Mouse (Mus musculus) lung, postnatal 0 days (tissue): Measurements from ENCODE around the gene Fdx1l. TPM values are rescaled to one million over a fixed set of nuclear protein-coding genes. Genes with fewer than 3 reads are reported as not detected.

Experiments used
- ATAC-seq: fragments of 200-750 bp; cut with Nextera tagmentation; 2 replicates; pipeline ENCODE4 v1.8.0; 2017; ENCODE audit warnings: moderate library complexity
- DNase-seq: peaks from one replicate; pipeline ENCODE4 v3.0.0-alpha.2; 2016; ENCODE audit warnings: low spot score
- H3K27ac ChIP-seq: fragments of 300-500 bp; sonication (generic); 2 replicates; pipeline ENCODE4 v1.5.1; 2014; ENCODE audit warnings: antibody characterized with exemption, mild to moderate bottlenecking, low read length, mixed read lengths
- H3K27me3 ChIP-seq: fragments of 300-500 bp; sonication (generic); replicated peaks from 2 replicates; pipeline ENCODE4 v1.6.1; 2014; ENCODE audit warnings: low read length, mixed read lengths; ENCODE audit not compliant: insufficient read depth
- H3K36me3 ChIP-seq: fragments of 300-500 bp; sonication (generic); 2 replicates; pipeline ENCODE4 v1.6.1; 2014; ENCODE audit warnings: low read length, mixed read lengths; ENCODE audit not compliant: insufficient read depth
- H3K4me1 ChIP-seq: fragments of 300-500 bp; sonication (generic); 2 replicates; pipeline ENCODE4 v1.6.1; 2014; ENCODE audit warnings: antibody characterized with exemption, low read depth, low read length, mixed read lengths; ENCODE audit not compliant: insufficient read depth
- H3K4me2 ChIP-seq: fragments of 300-500 bp; sonication (generic); replicated peaks from 2 replicates; pipeline ENCODE4 v1.6.1; 2014; ENCODE audit warnings: low read depth, mild to moderate bottlenecking, low read length, moderate library complexity, mixed read lengths
- H3K4me3 ChIP-seq: fragments of 300-500 bp; sonication (generic); 2 replicates; pipeline ENCODE4 v1.5.1; 2014; ENCODE audit warnings: low read depth, low read length
- H3K9ac ChIP-seq: fragments of 300-500 bp; sonication (generic); replicated peaks from 2 replicates; pipeline ENCODE4 v1.6.1; 2014; ENCODE audit warnings: low read depth, mild to moderate bottlenecking
- H3K9me3 ChIP-seq: fragments of 300-500 bp; sonication (generic); 2 replicates; pipeline ENCODE4 v1.6.1; 2016; ENCODE audit warnings: low read length, mixed read lengths
- CTCF ChIP-seq: IDR thresholded peaks from 2 replicates; pipeline ENCODE4 v1.5.1; 2016; ENCODE audit warnings: antibody characterized with exemption, mild to moderate bottlenecking
- EP300 ChIP-seq: IDR thresholded peaks from 2 replicates; pipeline ENCODE4 v1.6.1; 2016; ENCODE audit warnings: antibody characterized with exemption, mild to moderate bottlenecking, control low read depth
- WGBS: fragments of 180-500 bp; shearing (Covaris S2); extraction: QIAGEN DNeasy Blood & Tissue Kit; methylation state at CpG from one replicate; pipeline ENCODE4 v1.1.7; 2014; 5-methylcytosine and 5-hydroxymethylcytosine counted together
- polyA plus RNA-seq: library from polyadenylated mRNA; unstranded; fragments of >200 nt; fragmentation: Nextera tagmentation; extraction: Ambion mirVana; gene quantifications from 2 replicates; pipeline ENCODE4 v1.2.1, GENCODE M21; 2015

Gene Fdx1l
- polyA plus RNA-seq, 1 experiment from 2014 or later, result 40.9 TPM

GRCm38 (mm10) chr9:21031896-21032351, 41.5 kb downstream of the Fdx1l start, which contains the start of gene Icam5:
Icam5 (plus strand) TSS chr9:21032073.
- ATAC-seq (no peak), DNase-seq (no peak)
- Histone ChIP-seq H3K4me3 (peak within 1 kb of the TSS; percentile 46), H3K27ac (no peak within 1 kb of the TSS), H3K4me2 (peak within 1 kb of the TSS; percentile 85), H3K9ac (0 out of 2 replicates have a peak within 1 kb of the TSS, but pooled peaks have one; percentile 5), H3K4me1 (peaks cover 9% of the 10 kb centered on the region; the same call in 1 of the 2 replicates), H3K27me3 (peaks cover 35% of the 10 kb centered on the region), H3K9me3 (no peaks in the 10 kb centered on the region), H3K36me3 (0 out of 2 replicates have a peak, but pooled peaks cover 5% of the 10 kb centered on the region)
- WGBS, result 2% methylated on average over 27 of the region's 35 CpGs
- no peak for TF ChIP-seq EP300
- no peak for TF ChIP-seq CTCF

- Histone ChIP-seq H3K9me3 (no peaks in the 10 kb centered on the region), H3K36me3 (0 out of 2 replicates have a peak, but pooled peaks cover 5% of the 10 kb centered on the region), H3K4me2 (peak overlapping the region; percentile 85), H3K27me3 (peaks cover 32% of the 10 kb centered on the region), H3K4me3 (peak overlapping the region; percentile 46), H3K27ac (no peak overlapping the region), H3K4me1 (peaks cover 8% of the 10 kb centered on the region; the same call in 1 of the 2 replicates), H3K9ac (no peak overlapping the region)
- DNase-seq (peak; percentile 73), ATAC-seq (peak; percentile 27)
- 0% methylated on average over 36 of the region's 36 CpGs for WGBS
- TF ChIP-seq CTCF (no peak), EP300 (no peak)
These were observed 42.0 kb downstream of the Fdx1l start for GRCm38 (mm10) chr9:21031251-21031895.

GRCm38 (mm10) chr9:21030781-21031250, 42.6 kb downstream of the Fdx1l start:
- peak; percentile 76 for ATAC-seq
- 0% methylated on average over 13 of the region's 13 CpGs for WGBS
- DNase-seq, result peak; percentile 98

GRCm38 (mm10) chr9:21030055-21030600, 43.3 kb downstream of the Fdx1l start:
- Histone ChIP-seq H3K4me3 (peak overlapping the region; percentile 46), H3K4me2 (peak overlapping the region; percentile 85), H3K9me3 (no peaks in the 10 kb centered on the region), H3K9ac (no peak overlapping the region), H3K4me1 (peaks cover 8% of the 10 kb centered on the region; the same call in 1 of the 2 replicates), H3K36me3 (0 out of 2 replicates have a peak, but pooled peaks cover 5% of the 10 kb centered on the region), H3K27me3 (peaks cover 20% of the 10 kb centered on the region), H3K27ac (peak overlapping the region; percentile 40)
- ATAC-seq, result no peak
- WGBS, result 24% methylated on average over 22 of the region's 22 CpGs
- no peak for TF ChIP-seq EP300
- no peak for TF ChIP-seq CTCF
- no peak for DNase-seq

More at GRCm38 (mm10) chr9:21030781-21031250, 42.6 kb downstream of the Fdx1l start:
- H3K36me3 ChIP-seq, result 0 out of 2 replicates have a peak, but pooled peaks cover 5% of the 10 kb centered on the region
- H3K4me3 ChIP-seq, result peak overlapping the region; percentile 46
- H3K4me1 ChIP-seq, result peaks cover 8% of the 10 kb centered on the region; the same call in 1 of the 2 replicates
- TF ChIP-seq EP300 (peak; percentile 39; the same call in 1 of the 2 replicates), CTCF (peak; percentile 71)
- H3K4me2 ChIP-seq, result peak overlapping the region; percentile 85
- peaks cover 26% of the 10 kb centered on the region for H3K27me3 ChIP-seq
- H3K27ac ChIP-seq, result no peak overlapping the region
- H3K9me3 ChIP-seq, result no peaks in the 10 kb centered on the region
- no peak overlapping the region for H3K9ac ChIP-seq

GRCm38 (mm10) chr9:21029291-21030054, 43.9 kb downstream of the Fdx1l start, which contains the start of gene Icam4:
Icam4 (plus strand) TSS chr9:21029373.
- Histone ChIP-seq H3K4me3 (peak within 1 kb of the TSS; percentile 46; the same call in 1 of the 2 replicates), H3K27me3 (peaks cover 13% of the 10 kb centered on the region), H3K4me1 (peaks cover 8% of the 10 kb centered on the region; the same call in 1 of the 2 replicates), H3K4me2 (peak within 1 kb of the TSS; percentile 85), H3K9ac (0 out of 2 replicates have a peak within 1 kb of the TSS, but pooled peaks have one; percentile 2), H3K36me3 (0 out of 2 replicates have a peak, but pooled peaks cover 5% of the 10 kb centered on the region), H3K9me3 (no peaks in the 10 kb centered on the region), H3K27ac (peak within 1 kb of the TSS; percentile 40)
- WGBS, result 1% methylated on average over 37 of the region's 37 CpGs
- no peak for TF ChIP-seq EP300
- TF ChIP-seq CTCF, result peak; percentile 93
- DNase-seq, result peak; percentile 90
- peak; percentile 37 for ATAC-seq
